Mouse (Mus musculus): Measurements from ENCODE around the gene Chst5.

DNA sequence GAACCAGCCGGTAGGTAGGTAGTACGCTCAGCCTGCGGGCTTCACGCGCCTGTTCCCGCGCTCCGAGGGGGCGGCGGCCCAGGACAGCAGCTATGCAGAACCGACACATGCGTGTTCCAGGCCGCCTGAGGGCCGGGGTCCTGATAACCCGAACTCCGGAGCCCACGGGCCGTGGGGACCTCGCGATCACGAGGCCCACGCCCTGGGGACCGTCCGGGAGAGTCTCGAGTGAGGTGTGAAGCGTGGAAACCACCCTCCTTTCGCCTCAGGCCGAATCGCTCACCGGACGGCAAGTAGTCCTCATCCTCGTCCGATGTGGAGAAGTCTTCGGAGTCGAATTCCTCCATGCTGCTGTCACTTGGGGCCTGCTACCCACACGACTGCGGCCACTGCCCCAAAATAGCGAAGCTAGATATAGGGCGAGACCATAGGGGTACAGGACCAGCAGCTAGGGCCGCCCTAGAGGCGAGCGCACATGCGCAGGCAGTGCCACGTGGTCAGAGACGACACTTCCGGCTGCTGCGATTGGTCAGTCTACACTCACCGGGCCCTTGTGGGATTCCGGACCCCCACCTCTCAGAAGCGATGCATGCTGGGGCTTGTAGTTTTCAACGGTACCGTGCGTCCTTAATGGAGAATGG, 56.3 kb downstream of the Chst5 start, which contains the start of gene Cfdp1:
- TF ChIP-seq CTCF (IDR thresholded peaks at IDR 0.05; ENCODE audit: low read depth, low read length) (no peak), POLR2A (IDR thresholded peaks at IDR 0.05; ENCODE audit: insufficient read depth, low read length) (no peak)
